Mouse (Mus musculus) heart, embryonic 13.5 days (tissue): ENCODE measurements at regions not wholly inside any gene's neighbourhood (a gene's known extent, or its start where the extent isn't known, plus 50 kb on each side); places are given as distances from the start of the nearest gene placed in this dataset.

ENCODE experiments used
- ATAC-seq: fragments of 200-750 bp; cut with Nextera tagmentation; 2 replicates; pipeline ENCODE4 v1.8.0; 2017; ENCODE audit warnings: moderate TSS enrichment; ENCODE audit not compliant: insufficient number of reproducible peaks, low FRiP score, low TSS enrichment; ENCODE audit errors: extremely low read depth
- H3K27ac ChIP-seq: fragments of 300-500 bp; sonication (generic); replicated peaks from 2 replicates; pipeline ENCODE4 v1.5.1; 2015; ENCODE audit warnings: moderate library complexity, mild to moderate bottlenecking, inconsistent platforms
- H3K27me3 ChIP-seq: fragments of 300-500 bp; sonication (generic); replicated peaks from 2 replicates; pipeline ENCODE4 v1.6.1; 2015; ENCODE audit warnings: mild to moderate bottlenecking, inconsistent platforms
- H3K36me3 ChIP-seq: fragments of 300-500 bp; sonication (generic); 2 replicates; pipeline ENCODE4 v1.6.1; 2015; ENCODE audit warnings: mild to moderate bottlenecking, inconsistent platforms
- H3K4me1 ChIP-seq: fragments of 300-500 bp; sonication (generic); 2 replicates; pipeline ENCODE4 v1.6.1; 2015; ENCODE audit warnings: inconsistent platforms
- H3K4me2 ChIP-seq: fragments of 300-500 bp; sonication (generic); 2 replicates; pipeline ENCODE4 v1.6.1; 2015; ENCODE audit warnings: inconsistent platforms, mild to moderate bottlenecking, moderate library complexity
- H3K4me3 ChIP-seq: fragments of 300-500 bp; sonication (generic); 2 replicates; pipeline ENCODE4 v1.5.1; 2015; ENCODE audit warnings: moderate library complexity, mild to moderate bottlenecking, inconsistent platforms
- H3K9ac ChIP-seq: fragments of 300-500 bp; sonication (generic); 2 replicates; pipeline ENCODE4 v1.6.1; 2015; ENCODE audit warnings: inconsistent platforms, mild to moderate bottlenecking, moderate library complexity
- H3K9me3 ChIP-seq: fragments of 300-500 bp; sonication (generic); 2 replicates; pipeline ENCODE4 v1.6.1; 2016; ENCODE audit warnings: inconsistent platforms
- WGBS: fragments of 180-500 bp; shearing (Covaris S2); methylation state at CpG from one replicate; pipeline ENCODE4 v1.1.7; 2015; ENCODE audit warnings: mixed read lengths; 5-methylcytosine and 5-hydroxymethylcytosine counted together

DNA sequence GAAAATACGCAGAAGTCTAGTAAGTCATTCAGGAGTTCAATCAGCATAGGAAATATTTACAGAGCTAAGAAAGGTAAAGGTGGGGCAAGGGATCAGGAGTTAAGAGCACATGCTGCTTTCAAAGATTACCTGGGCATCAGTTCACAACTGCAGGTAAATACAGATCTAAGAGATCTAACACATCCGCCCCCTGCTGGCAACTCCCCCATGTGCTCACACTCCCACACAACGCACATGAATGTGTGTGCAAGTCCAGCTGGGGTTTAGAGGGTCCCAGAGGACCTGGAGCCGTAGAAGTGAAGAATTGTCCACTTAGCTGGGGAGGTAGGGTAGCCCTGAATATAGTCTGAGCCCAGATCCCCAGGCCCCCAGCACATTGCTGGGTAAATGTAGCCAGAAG lies 219.5 kb downstream of the Irx2 start:
- no peak for ATAC-seq
- Histone ChIP-seq H3K27ac (no peak overlapping the region), H3K9me3 (no peaks in the 10 kb centered on the region), H3K4me1 (no peaks in the 10 kb centered on the region), H3K27me3 (no peaks in the 10 kb centered on the region), H3K9ac (no peak overlapping the region), H3K4me2 (no peak overlapping the region), H3K4me3 (no peak overlapping the region), H3K36me3 (no peaks in the 10 kb centered on the region)
- 65% methylated on average over 4 of the region's 4 CpGs for WGBS

GRCm38 (mm10) chr13:72849841-72850240 lies 221.2 kb downstream of the Irx2 start:
- no peaks in the 10 kb centered on the region for H3K27me3 ChIP-seq
- no peak overlapping the region for H3K9ac ChIP-seq
- no peak for ATAC-seq
- WGBS, result 81% methylated on average over 11 of the region's 11 CpGs
- no peaks in the 10 kb centered on the region for H3K36me3 ChIP-seq
- no peaks in the 10 kb centered on the region for H3K4me1 ChIP-seq
- no peak overlapping the region for H3K4me3 ChIP-seq
- no peak overlapping the region for H3K4me2 ChIP-seq
- no peaks in the 10 kb centered on the region for H3K9me3 ChIP-seq
- no peak overlapping the region for H3K27ac ChIP-seq

- ATAC-seq, result no peak
- WGBS, result 70% methylated on average over 4 of the region's 4 CpGs
Measured at GRCm38 (mm10) chr13:72852896-72853295, 224.3 kb downstream of the Irx2 start.

GRCm38 (mm10) chr13:72875921-72876320 lies 247.3 kb downstream of the Irx2 start:
- Histone ChIP-seq H3K4me2 (no peak overlapping the region), H3K27me3 (no peaks in the 10 kb centered on the region)
- ATAC-seq, result no peak

More at GRCm38 (mm10) chr13:72852896-72853295, 224.3 kb downstream of the Irx2 start:
- Histone ChIP-seq H3K4me2 (no peak overlapping the region), H3K4me1 (no peaks in the 10 kb centered on the region), H3K27me3 (no peaks in the 10 kb centered on the region), H3K4me3 (no peak overlapping the region), H3K27ac (no peak overlapping the region), H3K9ac (no peak overlapping the region), H3K9me3 (no peaks in the 10 kb centered on the region), H3K36me3 (no peaks in the 10 kb centered on the region)

GRCm38 (mm10) chr13:72894982-72895381 lies 266.4 kb downstream of the Irx2 start:
- Histone ChIP-seq H3K27me3 (peaks cover 26% of the 10 kb centered on the region), H3K9ac (no peak overlapping the region), H3K27ac (no peak overlapping the region), H3K9me3 (no peaks in the 10 kb centered on the region), H3K4me1 (no peaks in the 10 kb centered on the region), H3K36me3 (no peaks in the 10 kb centered on the region), H3K4me2 (no peak overlapping the region), H3K4me3 (no peak overlapping the region)
- WGBS, result 76% methylated on average over 11 of the region's 11 CpGs
- no peak for ATAC-seq

More at GRCm38 (mm10) chr13:72875921-72876320, 247.3 kb downstream of the Irx2 start:
- no peak overlapping the region for H3K27ac ChIP-seq
- H3K36me3 ChIP-seq, result no peaks in the 10 kb centered on the region
- no peak overlapping the region for H3K9ac ChIP-seq
- H3K9me3 ChIP-seq, result no peaks in the 10 kb centered on the region
- H3K4me1 ChIP-seq, result no peaks in the 10 kb centered on the region
- H3K4me3 ChIP-seq, result no peak overlapping the region

- Histone ChIP-seq H3K4me3 (no peak overlapping the region), H3K9me3 (no peaks in the 10 kb centered on the region), H3K27ac (no peak overlapping the region), H3K4me2 (no peak overlapping the region), H3K9ac (no peak overlapping the region), H3K27me3 (peaks cover 15% of the 10 kb centered on the region), H3K4me1 (no peaks in the 10 kb centered on the region), H3K36me3 (no peaks in the 10 kb centered on the region)
- 28% methylated on average over 2 of the region's 2 CpGs for WGBS
- no peak for ATAC-seq
Measured at GRCm38 (mm10) chr13:72902576-72902975, 274.0 kb downstream of the Irx2 start.

DNA sequence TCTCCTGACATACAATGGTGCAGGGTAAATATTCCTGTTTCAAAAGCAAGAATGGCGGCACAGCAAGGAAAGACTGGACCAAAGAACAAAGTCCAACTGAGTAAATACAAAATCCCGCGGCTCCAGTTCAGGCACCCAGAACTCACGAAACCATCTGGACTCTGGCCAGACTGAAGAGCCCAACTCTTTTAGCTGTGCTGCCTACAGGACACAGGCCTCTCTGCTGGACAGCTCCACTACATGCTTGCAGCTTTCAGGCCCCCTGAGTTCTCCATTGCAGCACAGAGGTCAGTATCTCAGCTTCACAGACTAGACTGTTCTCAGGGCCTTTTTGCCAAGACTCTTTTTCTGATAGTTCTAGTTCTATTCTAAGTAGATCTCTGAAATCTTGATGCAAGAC lies 290.3 kb downstream of the Irx2 start:
- Histone ChIP-seq H3K4me3 (no peak overlapping the region), H3K4me2 (no peak overlapping the region), H3K4me1 (no peaks in the 10 kb centered on the region), H3K9ac (no peak overlapping the region), H3K27me3 (no peaks in the 10 kb centered on the region), H3K27ac (no peak overlapping the region), H3K36me3 (no peaks in the 10 kb centered on the region), H3K9me3 (no peaks in the 10 kb centered on the region)
- no peak for ATAC-seq
- 67% methylated on average over 4 of the region's 4 CpGs for WGBS

GRCm38 (mm10) chr13:72920368-72920767 lies 291.7 kb downstream of the Irx2 start:
- Histone ChIP-seq H3K27me3 (no peaks in the 10 kb centered on the region), H3K4me1 (no peaks in the 10 kb centered on the region), H3K27ac (no peak overlapping the region), H3K36me3 (no peaks in the 10 kb centered on the region), H3K4me2 (no peak overlapping the region), H3K4me3 (no peak overlapping the region), H3K9me3 (no peaks in the 10 kb centered on the region), H3K9ac (no peak overlapping the region)
- 41% methylated on average over 1 of the region's 1 CpGs for whole genome bisulfite sequencing
- ATAC-seq, result no peak

GRCm38 (mm10) chr13:72924560-72925135 lies 296.0 kb downstream of the Irx2 start:
- Histone ChIP-seq H3K4me3 (no peak overlapping the region), H3K4me1 (no peaks in the 10 kb centered on the region), H3K4me2 (no peak overlapping the region), H3K27ac (no peak overlapping the region), H3K36me3 (no peaks in the 10 kb centered on the region), H3K27me3 (no peaks in the 10 kb centered on the region), H3K9ac (no peak overlapping the region), H3K9me3 (no peaks in the 10 kb centered on the region)
- ATAC-seq, result no peak
- 24% methylated on average over 6 of the region's 6 CpGs for WGBS

DNA sequence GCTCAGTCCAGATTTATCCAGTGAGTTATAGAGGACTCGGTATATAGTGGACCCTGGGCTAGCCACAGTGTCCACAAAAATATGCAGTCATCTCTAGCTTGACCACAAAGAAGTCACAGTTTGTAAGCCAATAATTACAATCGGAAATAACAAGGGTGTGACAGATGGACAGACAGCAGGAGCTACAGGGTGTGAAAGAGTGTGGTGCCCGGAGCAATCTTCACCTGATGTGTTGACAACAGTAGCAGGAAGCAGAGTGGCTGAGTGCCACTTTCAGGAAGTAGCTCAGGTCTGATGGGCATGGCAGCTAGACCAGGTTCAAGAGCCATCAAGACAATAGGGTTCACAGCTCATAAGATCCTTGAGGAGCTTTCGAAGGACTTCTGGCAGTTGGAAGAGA lies 308.6 kb downstream of the Irx2 start:
- no peak overlapping the region for H3K4me3 ChIP-seq
- no peaks in the 10 kb centered on the region for H3K4me1 ChIP-seq
- H3K9ac ChIP-seq, result no peak overlapping the region
- no peak overlapping the region for H3K27ac ChIP-seq
- no peaks in the 10 kb centered on the region for H3K9me3 ChIP-seq
- peaks cover 7% of the 10 kb centered on the region; the same call in 1 of the 2 replicates for H3K27me3 ChIP-seq
- H3K4me2 ChIP-seq, result no peak overlapping the region
- 59% methylated on average over 4 of the region's 4 CpGs for WGBS
- H3K36me3 ChIP-seq, result no peaks in the 10 kb centered on the region
- ATAC-seq, result no peak

GRCm38 (mm10) chr13:72938156-72938874 lies 309.7 kb downstream of the Irx2 start:
- Histone ChIP-seq H3K36me3 (no peaks in the 10 kb centered on the region), H3K4me1 (no peaks in the 10 kb centered on the region), H3K4me2 (no peak overlapping the region), H3K4me3 (no peak overlapping the region), H3K27me3 (peaks cover 7% of the 10 kb centered on the region; the same call in 1 of the 2 replicates), H3K9me3 (no peaks in the 10 kb centered on the region), H3K27ac (no peak overlapping the region), H3K9ac (no peak overlapping the region)
- 41% methylated on average over 13 of the region's 13 CpGs for WGBS
- ATAC-seq, result no peak
